Mouse (Mus musculus) neural tube, embryonic 11.5 days (tissue): ENCODE results near the gene Pdap1. TPM values are rescaled to one million over a fixed set of nuclear protein-coding genes. Genes with fewer than 3 reads are reported as not detected.
A peak's percentile ranks its signal among the peaks of the same experiment; 100 is the strongest.
"Not testable (repeated sequence)": the region's sequence is repeated elsewhere in the genome, so short reads cannot be mapped to it uniquely, and the experiment has no call there.

Experiments
- ATAC-seq: fragments of 200-750 bp; cut with Nextera tagmentation; 2 replicates; pipeline ENCODE4 v1.8.0; 2017; ENCODE audit warnings: moderate number of reproducible peaks, mild to moderate bottlenecking, moderate TSS enrichment, moderate library complexity; ENCODE audit not compliant: insufficient read depth, low FRiP score, low TSS enrichment
- DNase-seq: peaks from one replicate; pipeline ENCODE4 v3.0.0-alpha.2; 2015; ENCODE audit warnings: low spot score
- H3K27ac ChIP-seq: fragments of 300-500 bp; sonication (generic); 2 replicates; pipeline ENCODE4 v1.5.1; 2014; ENCODE audit warnings: low read depth, mild to moderate bottlenecking, low read length
- H3K27me3 ChIP-seq: fragments of 300-500 bp; sonication (generic); 2 replicates; pipeline ENCODE4 v1.6.1; 2014; ENCODE audit warnings: mild to moderate bottlenecking, low read length, mixed read lengths; ENCODE audit not compliant: control insufficient read depth, insufficient read depth
- H3K36me3 ChIP-seq: fragments of 300-500 bp; sonication (generic); 2 replicates; pipeline ENCODE4 v1.6.1; 2014; ENCODE audit warnings: mild to moderate bottlenecking, low read length, moderate library complexity, mixed read lengths; ENCODE audit not compliant: control insufficient read depth, insufficient read depth
- H3K4me1 ChIP-seq: fragments of 300-500 bp; sonication (generic); 2 replicates; pipeline ENCODE4 v1.6.1; 2014; ENCODE audit warnings: low read length, mixed read lengths; ENCODE audit not compliant: control insufficient read depth, insufficient read depth
- H3K4me2 ChIP-seq: fragments of 300-500 bp; sonication (generic); 2 replicates; pipeline ENCODE4 v1.6.1; 2014; ENCODE audit warnings: low read depth, mild to moderate bottlenecking, moderate library complexity
- H3K4me3 ChIP-seq: fragments of 300-500 bp; sonication (generic); 2 replicates; pipeline ENCODE4 v1.5.1; 2014; ENCODE audit warnings: low read depth, low read length
- H3K9ac ChIP-seq: fragments of 300-500 bp; sonication (generic); 2 replicates; pipeline ENCODE4 v1.6.1; 2014; ENCODE audit warnings: mild to moderate bottlenecking, low read length
- H3K9me3 ChIP-seq: fragments of 300-500 bp; sonication (generic); 2 replicates; pipeline ENCODE4 v1.6.1; 2016; ENCODE audit warnings: low read length; ENCODE audit not compliant: control insufficient read depth
- WGBS: fragments of 180-500 bp; shearing (Covaris S2); extraction: QIAGEN DNeasy Blood & Tissue Kit; methylation state at CpG from one replicate; pipeline ENCODE4 v1.1.7; 2014; 5-methylcytosine and 5-hydroxymethylcytosine counted together
- polyA plus RNA-seq: library from polyadenylated mRNA; unstranded; fragments of >200 nt; fragmentation: Nextera tagmentation; extraction: Ambion mirVana; gene quantifications from 2 replicates; pipeline ENCODE4 v1.2.1, GENCODE M21; 2014

The Pdap1 gene
- polyA plus RNA-seq, 1 experiment from 2014 or later, result 112 TPM

DNA sequence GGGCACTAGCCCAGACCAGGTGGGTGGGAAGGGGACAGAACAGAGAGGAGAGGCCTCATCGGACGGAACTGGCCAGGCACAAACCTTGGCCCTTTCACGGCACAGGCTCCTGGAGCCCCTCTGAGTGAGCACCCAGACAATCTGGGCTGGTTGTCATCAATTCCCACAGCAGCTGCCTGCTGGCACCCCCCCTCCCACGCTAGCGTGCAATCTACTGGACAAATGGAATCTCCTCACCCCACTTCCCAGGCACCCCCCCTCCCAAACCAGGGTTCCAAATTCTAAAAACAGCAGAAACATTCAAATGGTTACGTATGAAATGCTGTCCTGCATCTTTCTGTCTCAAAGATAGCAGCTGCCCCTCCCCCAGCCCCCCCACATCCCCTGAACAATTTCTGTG, 10.3 kb downstream of the Pdap1 start:
- H3K27me3 ChIP-seq, H3K4me2 ChIP-seq, H3K9ac ChIP-seq, ATAC-seq, H3K9me3 ChIP-seq, H3K4me1 ChIP-seq, DNase-seq, H3K4me3 ChIP-seq, H3K27ac ChIP-seq: not testable (repeated sequence)
- WGBS, result 93% methylated on average over 2 of the region's 6 CpGs
- H3K36me3 ChIP-seq, result peaks cover 41% of the 10 kb centered on the region

DNA sequence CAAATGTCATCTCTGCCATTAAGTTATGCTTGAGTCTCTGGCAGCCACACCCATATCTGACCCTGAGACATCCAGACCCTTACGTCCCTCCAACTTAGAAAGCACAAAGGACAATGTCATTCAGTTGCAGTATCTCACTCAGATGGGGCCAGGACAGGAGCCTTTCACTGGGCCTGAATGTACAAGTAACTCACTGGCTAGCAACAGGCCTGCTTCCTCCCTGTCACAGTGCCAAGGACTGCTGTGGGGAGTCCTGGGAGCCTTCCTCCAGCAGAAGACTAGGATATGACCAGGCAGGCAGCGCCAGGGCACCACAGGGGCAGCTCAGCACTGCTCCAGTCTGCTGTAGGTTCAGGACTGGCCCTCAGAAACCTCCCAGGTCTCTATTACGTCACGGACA, 10.9 kb downstream of the Pdap1 start:
- no peak overlapping the region for H3K9ac ChIP-seq
- H3K4me2 ChIP-seq, result no peak overlapping the region
- H3K27me3 ChIP-seq, result no peaks in the 10 kb centered on the region
- no peaks in the 10 kb centered on the region for H3K4me1 ChIP-seq
- WGBS, result 92% methylated on average over 4 of the region's 4 CpGs
- H3K27ac ChIP-seq, result no peak overlapping the region
- H3K9me3 ChIP-seq, result no peaks in the 10 kb centered on the region
- no peak for DNase-seq
- no peak for ATAC-seq
- H3K36me3 ChIP-seq, result peaks cover 36% of the 10 kb centered on the region
- no peak overlapping the region for H3K4me3 ChIP-seq

DNA sequence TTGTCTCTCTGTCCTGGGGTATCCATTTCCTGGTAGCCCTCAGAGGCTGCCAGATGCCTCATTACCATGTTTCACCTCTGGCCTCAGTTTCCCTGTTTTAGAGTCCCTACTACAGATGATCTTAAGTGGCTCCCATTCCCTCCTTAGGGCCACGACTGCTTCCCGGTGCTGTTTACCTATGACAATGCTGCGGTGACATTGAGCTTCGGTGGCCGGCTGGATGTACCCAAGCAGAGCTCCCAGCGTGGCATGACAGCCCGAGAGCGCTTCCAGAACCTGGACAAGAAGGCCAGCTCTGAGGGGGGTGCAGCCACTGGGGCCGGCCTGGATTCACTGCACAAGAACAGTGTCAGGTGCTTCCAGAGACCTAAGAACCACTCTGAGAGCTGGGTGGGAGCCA, 13.5 kb downstream of the Pdap1 start:
- Histone ChIP-seq H3K27me3 (no peaks in the 10 kb centered on the region), H3K36me3 (peaks cover 18% of the 10 kb centered on the region)

DNA sequence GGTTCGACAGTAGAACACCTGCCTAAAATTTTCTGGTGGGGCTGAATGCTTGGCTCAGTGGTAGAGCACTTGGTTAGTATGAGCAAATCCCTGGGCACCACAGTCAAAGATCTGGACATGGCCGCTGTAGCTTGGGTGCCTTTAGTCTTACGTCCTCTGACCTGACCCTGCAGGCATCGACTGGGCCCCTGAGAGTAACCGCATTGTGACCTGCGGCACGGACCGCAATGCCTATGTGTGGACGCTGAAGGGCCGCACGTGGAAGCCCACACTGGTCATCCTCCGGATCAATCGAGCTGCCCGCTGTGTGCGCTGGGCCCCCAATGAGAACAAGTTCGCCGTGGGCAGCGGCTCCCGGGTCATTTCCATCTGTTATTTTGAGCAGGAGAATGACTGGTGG, 16.6 kb downstream of the Pdap1 start:
- no peak overlapping the region for H3K4me2 ChIP-seq
- H3K4me1 ChIP-seq, result no peaks in the 10 kb centered on the region
- H3K9me3 ChIP-seq, result no peaks in the 10 kb centered on the region
- H3K27me3 ChIP-seq, result no peaks in the 10 kb centered on the region
- WGBS, result 92% methylated on average over 19 of the region's 19 CpGs
- no peak for DNase-seq
- H3K27ac ChIP-seq, result no peak overlapping the region
- peaks cover 2% of the 10 kb centered on the region; the same call in 1 of the 2 replicates for H3K36me3 ChIP-seq
- H3K9ac ChIP-seq, result no peak overlapping the region
- ATAC-seq, result no peak
- H3K4me3 ChIP-seq, result no peak overlapping the region

More for the DNA sequence above, 13.5 kb downstream of the Pdap1 start:
- Histone ChIP-seq H3K9me3 (no peaks in the 10 kb centered on the region), H3K4me1 (no peaks in the 10 kb centered on the region), H3K4me3 (no peak overlapping the region), H3K9ac (no peak overlapping the region), H3K4me2 (no peak overlapping the region), H3K27ac (no peak overlapping the region)
- 95% methylated on average over 9 of the region's 9 CpGs for WGBS
- ATAC-seq (no peak), DNase-seq (no peak)

DNA sequence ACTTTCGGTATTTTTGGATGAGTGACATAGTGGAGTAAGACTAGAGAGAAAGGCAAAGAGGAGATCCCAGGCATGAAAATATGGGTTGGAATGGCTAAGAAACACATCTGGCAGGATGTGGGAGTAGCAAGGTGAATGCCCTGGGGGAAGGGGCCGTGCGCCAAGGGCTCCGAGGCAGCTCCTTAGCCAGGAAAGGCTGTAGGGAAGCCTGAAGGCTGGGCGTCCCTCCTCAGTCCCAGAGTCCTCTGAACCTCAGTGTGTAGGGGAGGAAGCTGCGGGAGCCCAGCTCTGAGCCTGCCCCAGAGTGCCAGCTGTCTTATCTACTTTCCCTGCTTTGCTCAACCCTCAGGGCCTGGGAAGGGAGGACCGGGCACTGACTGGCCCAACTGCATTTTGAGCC, 19.1 kb downstream of the Pdap1 start:
- H3K9ac ChIP-seq, result no peak overlapping the region
- DNase-seq, result peak; percentile 9
- no peaks in the 10 kb centered on the region for H3K4me1 ChIP-seq
- H3K4me2 ChIP-seq, result no peak overlapping the region
- no peak overlapping the region for H3K4me3 ChIP-seq
- 70% methylated on average over 7 of the region's 7 CpGs for WGBS
- no peaks in the 10 kb centered on the region for H3K36me3 ChIP-seq
- ATAC-seq, result no peak
- no peak overlapping the region for H3K27ac ChIP-seq
- H3K9me3 ChIP-seq, result no peaks in the 10 kb centered on the region
- no peaks in the 10 kb centered on the region for H3K27me3 ChIP-seq

DNA sequence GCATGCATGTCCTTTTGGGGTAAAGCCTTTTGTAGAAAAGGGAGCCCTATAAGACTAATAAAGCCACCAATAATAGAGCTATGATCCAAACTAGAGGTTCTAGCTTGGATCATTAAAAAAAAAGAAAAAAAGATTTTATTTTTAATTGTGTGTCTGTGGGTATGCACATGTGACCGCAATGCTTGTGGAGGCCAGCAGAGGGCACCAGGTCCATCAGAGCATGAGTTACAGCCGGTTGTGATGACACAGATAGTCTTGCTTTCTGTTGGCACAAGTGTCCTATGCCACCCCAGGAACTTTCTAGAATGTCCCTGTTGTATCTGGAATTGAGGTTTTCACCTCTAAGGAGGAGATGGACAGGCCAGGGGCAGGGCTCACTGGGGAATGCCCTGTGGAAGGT, 20.7 kb downstream of the Pdap1 start:
- H3K27me3 ChIP-seq, result peaks cover 6% of the 10 kb centered on the region; the same call in 1 of the 2 replicates
- no peak overlapping the region for H3K27ac ChIP-seq
- H3K36me3 ChIP-seq, result no peaks in the 10 kb centered on the region
- no peak overlapping the region for H3K9ac ChIP-seq
- ATAC-seq, result no peak
- no peak overlapping the region for H3K4me3 ChIP-seq
- H3K9me3 ChIP-seq, result no peaks in the 10 kb centered on the region
- 88% methylated on average over 2 of the region's 2 CpGs for WGBS
- H3K4me2 ChIP-seq, result no peak overlapping the region
- H3K4me1 ChIP-seq, result no peaks in the 10 kb centered on the region
- DNase-seq, result no peak

DNA sequence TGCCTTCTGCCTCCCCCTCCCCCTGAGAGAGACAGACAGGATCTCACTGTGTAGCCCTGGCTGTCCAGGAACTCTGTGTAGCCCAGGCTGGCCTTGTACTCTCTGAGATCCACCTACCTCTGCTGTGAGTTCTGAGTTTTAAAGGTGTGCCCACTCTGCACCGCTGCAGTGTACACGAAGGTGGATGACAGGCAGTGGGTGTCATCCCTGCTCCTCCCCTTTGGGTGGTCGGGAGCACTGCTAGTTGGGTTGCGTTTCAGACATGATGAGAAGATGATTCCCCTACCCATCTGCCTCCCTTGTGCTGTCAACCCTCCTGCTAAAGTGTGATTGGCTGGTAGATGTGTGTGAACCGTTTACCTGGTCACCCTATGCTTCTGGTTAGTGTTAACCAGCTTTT, 21.6 kb downstream of the Pdap1 start:
- H3K27ac ChIP-seq, result no peak overlapping the region
- no peaks in the 10 kb centered on the region for H3K9me3 ChIP-seq
- H3K4me1 ChIP-seq, result 0 out of 2 replicates have a peak, but pooled peaks cover 3% of the 10 kb centered on the region
- no peak overlapping the region for H3K4me2 ChIP-seq
- whole genome bisulfite sequencing, result 89% methylated on average over 5 of the region's 5 CpGs
- no peak overlapping the region for H3K9ac ChIP-seq
- no peak for ATAC-seq
- no peak overlapping the region for H3K4me3 ChIP-seq
- peaks cover 11% of the 10 kb centered on the region; the same call in 1 of the 2 replicates for H3K27me3 ChIP-seq
- no peak for DNase-seq
- no peaks in the 10 kb centered on the region for H3K36me3 ChIP-seq

DNA sequence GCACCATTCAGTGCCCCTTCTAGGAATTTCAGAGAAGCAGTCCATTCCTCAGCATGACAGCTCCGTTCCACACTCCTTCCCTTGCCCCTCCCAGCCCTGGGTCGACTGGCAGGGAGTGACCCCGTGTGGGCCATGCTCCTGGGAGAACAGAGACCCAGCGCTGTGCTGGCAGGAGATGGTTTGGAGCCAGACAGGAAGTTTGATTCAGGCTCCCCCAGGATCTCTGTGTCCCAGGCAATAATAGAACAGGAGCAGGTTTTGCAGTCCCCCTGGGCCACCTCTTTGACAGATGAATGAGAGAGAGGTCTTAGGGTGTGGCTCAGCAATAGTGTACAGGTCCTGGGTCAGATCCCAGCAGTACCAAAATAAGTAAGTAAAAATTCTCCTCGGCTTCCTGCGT, 22.0 kb downstream of the Pdap1 start:
- H3K27me3 ChIP-seq, result peaks cover 11% of the 10 kb centered on the region; the same call in 1 of the 2 replicates
- WGBS, result 64% methylated on average over 6 of the region's 6 CpGs
- ATAC-seq, result no peak

DNA sequence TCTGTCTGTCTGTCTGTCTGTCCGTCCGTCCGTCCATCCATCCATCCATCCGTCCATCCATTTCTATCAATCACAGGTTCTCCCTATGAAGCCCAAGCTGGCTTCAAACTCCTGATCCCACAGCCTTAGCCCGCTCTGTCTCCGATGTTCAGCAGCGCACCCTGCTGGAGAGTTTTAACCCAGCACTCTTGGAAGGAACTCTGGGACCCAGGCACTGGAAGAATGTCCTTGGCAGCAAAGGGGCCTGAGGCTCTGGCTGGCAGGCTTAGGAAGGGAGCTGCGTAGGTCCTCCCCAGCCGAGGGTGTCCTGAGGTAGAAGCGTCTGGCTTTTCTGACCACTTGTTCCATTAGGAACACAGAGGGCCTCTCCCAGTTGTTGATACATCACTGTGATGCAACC, 23.1 kb downstream of the Pdap1 start:
- peak; percentile 56 for DNase-seq

More for the DNA sequence above, 22.0 kb downstream of the Pdap1 start:
- DNase-seq, result no peak
- H3K4me3 ChIP-seq, result no peak overlapping the region
- H3K27ac ChIP-seq, result no peak overlapping the region
- H3K9me3 ChIP-seq, result no peaks in the 10 kb centered on the region
- H3K9ac ChIP-seq, result no peak overlapping the region
- no peaks in the 10 kb centered on the region for H3K36me3 ChIP-seq
- 0 out of 2 replicates have a peak, but pooled peaks cover 3% of the 10 kb centered on the region for H3K4me1 ChIP-seq
- H3K4me2 ChIP-seq, result no peak overlapping the region

More for the DNA sequence above, 23.1 kb downstream of the Pdap1 start:
- Histone ChIP-seq H3K36me3 (no peaks in the 10 kb centered on the region), H3K4me2 (no peak overlapping the region), H3K27me3 (peaks cover 11% of the 10 kb centered on the region; the same call in 1 of the 2 replicates), H3K4me1 (0 out of 2 replicates have a peak, but pooled peaks cover 3% of the 10 kb centered on the region), H3K4me3 (no peak overlapping the region), H3K9me3 (no peaks in the 10 kb centered on the region), H3K9ac (no peak overlapping the region), H3K27ac (no peak overlapping the region)
- no peak for ATAC-seq
- WGBS, result 42% methylated on average over 10 of the region's 10 CpGs
